ENCODE assay signal across 24 mouse cellular contexts in genomic region chr2:13556239-13556638, GRCm38 (mm10). TPM values are rescaled to one million over a fixed set of nuclear protein-coding genes. Genes with fewer than 3 reads are reported as not detected.
A peak's percentile ranks its signal among the peaks of the same experiment; 100 is the strongest.
DNase-seq lines count a peak whose midpoint lies in the region; ATAC-seq and TF ChIP-seq lines count a peak whose summit lies in the region.
"Had no signal": no experiment of that assay in that cellular context is flagged by ENCODE, and none has a peak within 500 bp of the region (broad histone marks: within the 10 kb centered on the region; RNA-seq: fewer than 3 reads in every experiment).

No protein-coding gene starts in this region.

- TF ChIP-seq CTCF in hindbrain, postnatal 0 days (IDR thresholded peaks at IDR 0.05; ENCODE audit: low read depth) = no peak
- TF ChIP-seq CTCF in intestine, postnatal 0 days (IDR thresholded peaks at IDR 0.05; ENCODE audit: low read depth) = no peak

- no peaks in the 10 kb centered on the region for H3K36me3 ChIP-seq in hindbrain, postnatal 0 days (ENCODE audit: insufficient read depth, low read length)
- no peaks in the 10 kb centered on the region for H3K36me3 ChIP-seq in hindbrain, embryonic 13.5 days
- H3K36me3 ChIP-seq in limb, embryonic 14.5 days (ENCODE audit: control insufficient read depth, insufficient read depth, low read length) = no peaks in the 10 kb centered on the region
- H3K36me3 ChIP-seq in intestine, postnatal 0 days (ENCODE audit: control insufficient read depth, insufficient read depth) = no peaks in the 10 kb centered on the region
- H3K36me3 ChIP-seq: forebrain, embryonic 12.5 days; G1E; heart, embryonic 15.5 days; hindbrain, embryonic 10.5 days; hindbrain, embryonic 15.5 days had no signal

- no peaks in the 10 kb centered on the region for H3K27me3 ChIP-seq in hindbrain, postnatal 0 days (ENCODE audit: insufficient read depth, low read length)
- H3K27me3 ChIP-seq in hindbrain, embryonic 13.5 days = no peaks in the 10 kb centered on the region
- H3K27me3 ChIP-seq in limb, embryonic 14.5 days (ENCODE audit: control insufficient read depth, insufficient read depth, low read length) = no peaks in the 10 kb centered on the region
- no peaks in the 10 kb centered on the region for H3K27me3 ChIP-seq in intestine, postnatal 0 days (replicated peaks; ENCODE audit: control insufficient read depth, insufficient read depth, low read length)
- H3K27me3 ChIP-seq: forebrain, embryonic 12.5 days; heart, embryonic 15.5 days; hindbrain, embryonic 15.5 days; Patski had no signal

- H3K4me3 ChIP-seq in hindbrain, postnatal 0 days (ENCODE audit: low read length) = no peak overlapping the region
- H3K4me3 ChIP-seq in hindbrain, embryonic 13.5 days = no peak overlapping the region
- no peak overlapping the region for H3K4me3 ChIP-seq in limb, embryonic 14.5 days (replicated peaks; ENCODE audit: low read length)
- H3K4me3 ChIP-seq in intestine, postnatal 0 days (ENCODE audit: low read depth, low read length) = no peak overlapping the region
- H3K4me3 ChIP-seq: forebrain, embryonic 12.5 days; heart, adult 2 months; heart, embryonic 15.5 days; hindbrain, embryonic 10.5 days; hindbrain, embryonic 15.5 days had no signal

- no peak for ATAC-seq in hindbrain, postnatal 0 days
- ATAC-seq in hindbrain, embryonic 13.5 days (ENCODE audit: low FRiP score) = no peak
- ATAC-seq in limb, embryonic 14.5 days (ENCODE audit: low FRiP score, low read depth) = peak; percentile 56; the same call in 1 of the 2 replicates
- no peak for ATAC-seq in intestine, postnatal 0 days
- ATAC-seq: activated CD4-positive, CD25-positive, alpha-beta regulatory T cell, adult 4 months; CD4-positive, CD25-positive, alpha-beta regulatory T cell, adult 4 months; forebrain, embryonic 16.5 days; Patski had no signal

- H3K4me2 ChIP-seq in hindbrain, postnatal 0 days (ENCODE audit: low read depth, low read length) = no peak overlapping the region
- no peak overlapping the region for H3K4me2 ChIP-seq in hindbrain, embryonic 13.5 days
- no peak overlapping the region for H3K4me2 ChIP-seq in limb, embryonic 14.5 days (replicated peaks; ENCODE audit: low read depth, low read length, severe bottlenecking)
- H3K4me2 ChIP-seq in intestine, postnatal 0 days (replicated peaks; ENCODE audit: low read depth) = no peak overlapping the region
- H3K4me2 ChIP-seq: forebrain, embryonic 12.5 days; heart, embryonic 11.5 days; heart, embryonic 15.5 days; hindbrain, embryonic 15.5 days had no signal

- TF ChIP-seq POLR2A in limb, embryonic 14.5 days (IDR thresholded peaks at IDR 0.05; ENCODE audit: borderline replicate concordance, extremely low read depth, insufficient read depth, insufficient read length) = no peak

- H3K9me3 ChIP-seq in hindbrain, postnatal 0 days (ENCODE audit: low read length) = no peaks in the 10 kb centered on the region
- H3K9me3 ChIP-seq in hindbrain, embryonic 13.5 days = no peaks in the 10 kb centered on the region
- no peaks in the 10 kb centered on the region for H3K9me3 ChIP-seq in limb, embryonic 14.5 days (ENCODE audit: control insufficient read depth, low read length)
- no peaks in the 10 kb centered on the region for H3K9me3 ChIP-seq in intestine, postnatal 0 days (ENCODE audit: control insufficient read depth)
- H3K9me3 ChIP-seq: forebrain, embryonic 12.5 days; G1E; heart, embryonic 15.5 days; hindbrain, embryonic 10.5 days; hindbrain, embryonic 15.5 days had no signal

- DNase-seq in hindbrain, postnatal 0 days (ENCODE audit: low spot score) = peak; percentile 23
- DNase-seq in Muller cell, postnatal 12 days (ENCODE audit: inconsistent ontology term) = peak; percentile 76
- peak; percentile 65 for DNase-seq in limb, embryonic 14.5 days (ENCODE audit: low spot score)
- DNase-seq in retina, embryonic 14.5 days (ENCODE audit: low spot score) = peak; percentile 38
- no peak for DNase-seq in kidney, adult 18-20 months
- no peak for DNase-seq in thymus, postnatal 4 days
- DNase-seq: adrenal gland, postnatal 14 days; cerebellum, adult 18-20 months; cerebellum, adult 9-11 months; cerebellum, postnatal 36 days; gastrocnemius, postnatal 10 days; heart, adult 2 months had no signal

- no peak overlapping the region for H3K9ac ChIP-seq in hindbrain, postnatal 0 days (replicated peaks; ENCODE audit: low read length)
- no peak overlapping the region for H3K9ac ChIP-seq in hindbrain, embryonic 13.5 days
- H3K9ac ChIP-seq in limb, embryonic 14.5 days (ENCODE audit: low read depth, low read length, severe bottlenecking) = no peak overlapping the region
- H3K9ac ChIP-seq in intestine, postnatal 0 days (ENCODE audit: low read depth, low read length) = no peak overlapping the region
- H3K9ac ChIP-seq: forebrain, embryonic 12.5 days; heart, embryonic 15.5 days; hindbrain, embryonic 15.5 days had no signal

- no peak overlapping the region for H3K27ac ChIP-seq in hindbrain, postnatal 0 days
- no peak overlapping the region for H3K27ac ChIP-seq in hindbrain, embryonic 13.5 days
- no peak overlapping the region for H3K27ac ChIP-seq in limb, embryonic 14.5 days (replicated peaks; ENCODE audit: low read depth, low read length)
- H3K27ac ChIP-seq in intestine, postnatal 0 days (ENCODE audit: low read depth, low read length) = no peak overlapping the region
- H3K27ac ChIP-seq: forebrain, embryonic 12.5 days; heart, adult 2 months; hindbrain, embryonic 10.5 days; hindbrain, embryonic 15.5 days had no signal

- no peaks in the 10 kb centered on the region for H3K4me1 ChIP-seq in hindbrain, postnatal 0 days (ENCODE audit: insufficient read depth, low read length)
- no peaks in the 10 kb centered on the region; the same call in 1 of the 2 replicates for H3K4me1 ChIP-seq in hindbrain, embryonic 13.5 days (replicated peaks)
- peaks cover 8% of the 10 kb centered on the region; the same call in 1 of the 2 replicates for H3K4me1 ChIP-seq in limb, embryonic 14.5 days (ENCODE audit: control insufficient read depth, insufficient read depth, low read length)
- no peaks in the 10 kb centered on the region for H3K4me1 ChIP-seq in intestine, postnatal 0 days (replicated peaks; ENCODE audit: control insufficient read depth, insufficient read depth, low read length)
- H3K4me1 ChIP-seq: hindbrain, embryonic 15.5 days had no signal

RNA-seq across cellular contexts. Expression of gene Trdmt1, which starts 11.8 kb away (rescaled TPM):
- total RNA-seq in hindbrain, postnatal 0 days (2014; rRNA removed) = 6.1 and 7.5 TPM in 2 replicates
- polyA plus RNA-seq in hindbrain, postnatal 0 days (2015; fragmentation: Nextera tagmentation; extraction: Ambion mirVana) = 6.2 and 6.8 TPM in 2 replicates
- 7.8 and 9.7 TPM in 2 replicates for polyA plus RNA-seq in hindbrain, embryonic 13.5 days (2015; fragmentation: Nextera tagmentation; extraction: Ambion mirVana)
- polyA plus RNA-seq in limb, embryonic 14.5 days (2012; rRNA removed) = 7.5 and 9.7 TPM in 2 replicates
- 12.6 and 13.7 TPM in 2 replicates for polyA plus RNA-seq in limb, embryonic 14.5 days (2014; fragmentation: Nextera tagmentation; extraction: Ambion mirVana)
- 6.3 and 6.8 TPM in 2 replicates for polyA plus RNA-seq in intestine, postnatal 0 days (2015; fragmentation: Nextera tagmentation; extraction: Ambion mirVana)

RNA-seq across cellular contexts. Expression of gene Vim, which starts 17.5 kb away (rescaled TPM):
- 965 and 1,051 TPM in 2 replicates for total RNA-seq in hindbrain, postnatal 0 days (2014; rRNA removed)
- polyA plus RNA-seq in hindbrain, postnatal 0 days (2015; fragmentation: Nextera tagmentation; extraction: Ambion mirVana) = 417 and 451 TPM in 2 replicates
- 727 and 758 TPM in 2 replicates for polyA plus RNA-seq in hindbrain, embryonic 13.5 days (2015; fragmentation: Nextera tagmentation; extraction: Ambion mirVana)
- polyA plus RNA-seq in limb, embryonic 14.5 days (2012; rRNA removed) = 1,568 and 2,459 TPM in 2 replicates
- 1,202 and 1,226 TPM in 2 replicates for polyA plus RNA-seq in limb, embryonic 14.5 days (2014; fragmentation: Nextera tagmentation; extraction: Ambion mirVana)
- 272 and 299 TPM in 2 replicates for polyA plus RNA-seq in intestine, postnatal 0 days (2015; fragmentation: Nextera tagmentation; extraction: Ambion mirVana)

Comparison
In these comparisons a context has a peak if more than half of its experiments do, and no peak if none do; other contexts are left out.
1. DNase-seq: peak in hindbrain, postnatal 0 days (single experiment), Muller cell, postnatal 12 days (single experiment), limb, embryonic 14.5 days (single experiment) and retina, embryonic 14.5 days (single experiment); none in kidney, adult 18-20 months (single experiment) and thymus, postnatal 4 days (single experiment).